Mouse (Mus musculus): ENCODE results near the gene Hcfc2.

The Hcfc2 gene

DNA sequence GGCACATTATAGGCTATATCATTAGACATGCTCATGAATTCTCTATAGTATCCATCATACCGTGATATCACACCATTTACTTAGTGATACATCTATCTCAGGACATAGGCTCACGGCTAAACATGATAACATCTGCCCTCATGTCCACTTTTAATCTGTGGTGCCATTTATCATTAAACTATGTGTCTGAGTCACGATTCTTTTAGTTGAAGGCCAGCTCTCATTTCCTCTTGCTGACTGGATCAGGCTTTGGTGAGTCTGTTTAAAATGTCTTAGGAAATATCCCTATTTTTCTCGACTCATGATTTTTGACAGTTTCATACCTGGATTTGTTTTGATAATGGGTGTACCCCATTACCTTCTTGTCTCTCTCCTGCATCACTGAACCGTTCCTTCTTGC lies at the start of gene Hcfc2:
TSS of gene Hcfc2 (plus strand) at position 205 of the 400 bp plus-strand sequence.
- no peak for DNase-seq (ENCODE audit: low spot score in 2 of 2)

DNA sequence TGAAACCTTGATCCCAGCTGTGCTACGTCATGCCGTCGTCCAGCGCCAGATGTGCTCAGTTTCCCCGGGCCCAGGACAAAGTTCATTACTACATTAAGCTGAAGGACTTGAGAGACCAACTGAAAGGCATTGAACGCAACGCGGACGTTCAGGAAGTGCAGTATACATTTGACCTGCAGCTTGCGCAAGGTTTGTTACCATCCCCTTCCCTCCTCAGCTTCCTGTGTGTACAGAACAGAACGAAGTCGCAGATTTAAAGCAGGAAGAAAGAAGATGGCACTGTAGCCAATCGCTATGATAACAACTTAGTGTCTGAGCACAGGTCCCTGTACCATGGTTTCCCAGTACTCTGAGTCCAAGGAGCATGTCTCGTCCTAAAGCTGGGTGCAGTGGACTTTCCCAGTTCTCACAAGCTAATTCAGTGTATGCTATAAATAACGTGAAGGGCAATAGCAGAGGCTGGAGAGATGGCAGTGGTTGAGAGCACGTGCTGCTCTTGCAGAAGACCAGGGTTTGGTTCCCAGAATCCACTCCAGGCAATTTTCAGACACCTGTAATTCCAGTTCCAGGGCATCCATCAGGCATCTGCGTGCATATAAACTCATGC lies 48.7 kb upstream of the Hcfc2 start:
- no peak for DNase-seq (ENCODE audit: low spot score in 2 of 2)

DNA sequence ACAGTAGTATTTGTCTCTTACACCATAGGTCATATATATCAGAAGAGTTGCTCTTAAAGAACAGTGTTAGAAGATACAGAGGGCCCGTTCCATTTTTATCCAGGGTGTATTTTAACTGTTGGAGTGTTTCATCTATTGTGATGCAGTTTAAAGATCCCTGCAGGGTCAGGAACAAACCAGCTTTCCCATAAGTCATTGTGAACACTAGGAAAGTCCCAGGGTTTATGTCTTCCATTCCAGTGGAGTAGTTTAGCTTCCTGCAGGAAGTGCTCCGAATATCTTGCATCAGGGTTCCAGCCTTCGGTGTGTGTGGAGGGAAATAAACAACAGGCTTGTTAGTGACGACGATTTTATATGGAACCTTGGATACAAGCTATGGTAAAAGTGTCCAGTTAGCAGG lies 44.7 kb upstream of the Hcfc2 start:
- DNase-seq (ENCODE audit: low spot score in 2 of 2), result no peak

DNA sequence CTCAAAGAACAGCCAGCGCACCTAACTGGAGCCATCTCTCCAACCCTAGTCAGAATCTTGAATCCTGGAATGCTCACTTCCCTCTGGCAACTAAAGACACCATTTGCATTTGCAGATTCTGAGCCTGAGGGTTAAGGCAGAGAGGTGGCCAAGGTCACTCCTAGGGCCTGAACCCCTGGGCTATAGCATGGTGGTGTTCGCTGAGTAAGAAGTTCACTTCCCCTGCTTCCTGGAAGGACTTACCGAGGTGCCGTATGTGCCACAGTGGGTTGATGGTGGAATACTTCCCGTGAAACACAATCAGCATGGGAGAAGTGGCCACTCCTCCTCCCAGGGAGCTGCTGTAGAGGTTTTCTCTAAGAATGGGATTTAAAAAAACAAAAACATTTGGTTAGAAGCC lies 43.3 kb upstream of the Hcfc2 start:
- no peak for DNase-seq (ENCODE audit: low spot score in 2 of 2)

DNA sequence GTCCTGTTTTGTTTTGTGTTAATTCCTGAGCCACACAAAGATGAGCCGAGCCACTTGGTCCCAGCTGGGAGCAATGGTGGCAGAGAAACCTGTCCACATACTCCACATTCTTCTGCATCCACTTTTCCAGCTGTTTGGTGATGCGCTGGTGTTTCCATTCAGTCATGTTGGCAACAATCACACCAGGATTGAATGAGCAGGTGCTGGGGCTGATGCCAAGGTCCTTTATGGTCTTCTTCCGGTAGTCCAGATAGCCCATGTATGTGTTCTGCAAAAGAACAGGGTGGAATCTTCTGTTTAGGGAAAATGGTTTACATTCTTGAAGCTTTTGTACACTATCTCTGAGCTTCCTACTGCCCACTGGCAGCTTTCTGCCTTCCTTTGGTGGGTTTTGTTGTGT lies 41.4 kb upstream of the Hcfc2 start:
- DNase-seq (ENCODE audit: low spot score in 2 of 2), result no peak

DNA sequence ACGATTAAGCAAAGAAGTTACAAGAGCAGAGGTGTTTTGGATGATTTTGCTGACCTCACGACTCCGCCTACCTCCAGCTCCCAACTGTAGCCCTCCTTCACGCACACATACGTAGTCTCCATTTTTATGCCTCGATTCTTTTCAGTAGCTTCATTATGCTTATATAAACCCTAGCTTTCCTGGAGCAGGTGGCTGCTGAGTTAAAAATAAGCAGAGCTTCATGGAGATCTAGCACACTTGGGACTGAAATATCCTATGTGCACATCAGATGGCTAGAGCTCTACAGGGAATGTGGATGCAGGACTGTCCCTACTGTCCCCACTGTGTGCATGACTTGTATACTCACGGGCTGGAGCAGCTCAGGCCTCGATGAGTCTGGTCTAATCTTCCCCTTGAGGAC lies 34.1 kb upstream of the Hcfc2 start:
- peak; percentile 66 to 76 for DNase-seq (ENCODE audit: low spot score in 2 of 2)

DNA sequence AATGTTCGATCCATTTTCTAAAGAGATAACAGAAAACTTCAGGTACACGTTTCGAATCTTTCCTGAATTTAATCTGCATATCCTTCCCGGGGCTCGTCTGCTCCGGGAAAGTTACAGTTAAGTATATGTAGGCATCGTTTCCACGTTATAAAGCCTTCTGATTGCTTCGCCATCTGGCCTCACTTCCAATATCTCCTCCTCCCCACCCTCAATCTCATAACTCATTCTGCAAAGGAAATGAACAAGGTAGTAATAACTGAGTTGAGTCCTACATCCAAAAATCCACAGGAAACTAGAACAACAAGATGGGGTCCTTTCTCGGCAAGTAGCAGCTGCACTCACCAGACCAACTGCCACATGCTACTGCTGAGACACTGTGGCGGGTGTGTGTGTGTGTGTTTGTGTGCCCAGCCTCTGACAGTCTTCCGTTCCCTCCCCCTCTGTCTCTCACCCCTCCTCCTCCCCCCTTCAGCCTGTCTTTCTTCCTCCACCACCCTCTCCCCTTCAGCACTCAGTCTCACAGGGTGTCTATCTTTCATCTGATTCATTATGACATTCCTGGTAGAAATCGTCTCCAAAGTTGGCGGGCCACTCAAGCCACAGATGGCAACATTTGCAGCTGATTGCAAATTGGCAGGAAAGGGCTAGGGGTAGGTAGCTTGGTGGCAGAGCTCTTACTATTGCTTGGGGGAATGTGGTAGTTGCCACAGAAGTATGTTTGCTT lies 33.5 kb upstream of the Hcfc2 start:
- DNase-seq (ENCODE audit: low spot score in 2 of 2), result peak; percentile 49 to 55

DNA sequence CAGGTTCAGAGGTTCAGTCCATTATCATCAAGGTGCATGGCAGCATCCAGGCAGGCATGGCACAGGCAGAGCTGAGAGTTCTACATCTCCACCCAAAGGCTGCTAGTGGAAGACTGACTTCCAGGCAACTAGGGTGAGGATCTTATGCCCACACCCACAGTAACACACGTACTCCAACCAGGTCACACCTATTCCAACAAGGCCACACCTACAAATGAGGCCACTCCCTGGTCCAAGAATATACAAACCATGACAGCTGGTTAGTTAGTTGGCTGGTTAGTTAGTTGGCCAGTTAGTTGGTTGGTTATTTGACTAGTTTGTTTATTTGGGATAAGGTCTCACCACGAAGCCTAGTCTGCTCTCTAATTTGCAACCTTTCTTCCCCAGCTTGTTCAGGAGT lies 32.7 kb upstream of the Hcfc2 start:
- DNase-seq (ENCODE audit: low spot score in 2 of 2), result no peak

DNA sequence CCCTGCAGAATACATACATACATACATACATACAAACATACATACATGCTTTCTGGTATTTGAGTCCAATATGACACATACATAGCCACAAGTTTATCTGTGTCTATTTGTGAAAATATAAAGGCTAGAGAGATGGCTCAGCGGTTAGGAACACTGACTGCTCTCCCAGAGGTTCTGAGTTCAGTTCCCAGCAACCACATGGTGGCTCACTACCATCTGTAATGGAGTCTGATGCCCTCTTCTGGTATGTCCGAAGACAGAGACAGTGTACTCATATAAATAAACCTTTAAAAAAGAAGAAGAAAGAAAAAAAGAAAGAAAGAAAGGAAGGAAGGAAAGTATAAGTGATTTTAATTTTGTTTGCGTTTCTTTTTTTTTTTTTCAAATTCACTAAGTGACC lies 30.0 kb upstream of the Hcfc2 start:
- no peak for DNase-seq (ENCODE audit: low spot score in 2 of 2)

DNA sequence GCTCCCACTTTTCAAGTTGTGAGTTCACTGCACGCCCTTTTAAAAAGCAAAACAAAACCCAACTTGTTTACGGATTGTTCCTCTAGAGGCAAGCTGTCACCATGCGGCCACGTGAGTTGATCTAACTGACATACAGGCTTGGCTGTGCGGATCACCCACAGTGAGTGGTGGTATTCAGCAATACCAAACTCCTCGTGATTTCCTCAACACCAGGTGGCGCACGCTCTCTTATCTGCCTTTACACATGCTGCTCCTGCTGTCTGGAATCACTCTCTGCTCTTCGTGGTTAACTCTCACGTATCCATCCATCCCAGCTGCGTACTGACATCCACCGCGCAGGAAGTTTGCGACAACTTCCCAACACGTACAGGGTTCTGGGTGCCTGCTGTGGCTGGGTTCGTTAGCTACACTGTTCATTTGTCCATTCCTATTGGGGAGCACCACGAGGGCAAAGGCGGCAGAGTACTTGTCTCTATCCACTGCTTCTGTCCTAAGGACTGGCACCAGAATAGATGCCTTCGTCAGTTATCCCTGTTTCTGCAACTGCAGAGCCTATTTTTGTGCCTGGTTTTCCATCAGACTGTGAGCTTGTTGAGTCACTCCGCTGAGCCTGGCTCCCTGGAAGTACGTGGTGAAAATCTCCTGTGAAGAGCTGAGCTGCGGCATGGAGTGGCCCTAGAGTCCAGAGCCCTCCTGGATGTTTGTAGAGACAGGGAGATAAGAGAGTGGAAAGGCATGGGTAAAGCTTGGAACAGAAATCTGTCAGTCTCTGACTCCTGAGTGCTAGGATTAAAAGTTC lies 29.3 kb upstream of the Hcfc2 start:
- DNase-seq (ENCODE audit: low spot score in 2 of 2), result peak; percentile 93 to 97

DNA sequence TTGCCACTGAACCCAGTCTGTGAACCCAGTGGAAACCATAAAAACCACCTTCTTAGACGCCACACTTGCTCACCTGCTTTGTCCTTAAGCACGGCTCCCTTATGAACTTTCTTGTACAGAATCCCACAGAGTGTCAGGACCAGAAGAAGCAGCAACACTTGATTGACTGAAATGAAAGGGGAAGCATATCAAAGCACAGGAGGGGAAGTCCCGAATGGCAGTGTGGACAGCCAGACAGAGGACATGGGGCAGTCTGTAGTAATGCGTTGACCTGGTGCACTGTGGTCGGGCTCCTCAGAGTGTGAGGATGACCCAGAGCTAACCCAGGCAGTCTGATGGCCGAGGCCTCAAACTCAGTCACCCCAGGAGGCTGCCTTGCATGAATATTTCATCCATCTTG lies 25.8 kb upstream of the Hcfc2 start:
- no peak for DNase-seq (ENCODE audit: low spot score in 2 of 2)

DNA sequence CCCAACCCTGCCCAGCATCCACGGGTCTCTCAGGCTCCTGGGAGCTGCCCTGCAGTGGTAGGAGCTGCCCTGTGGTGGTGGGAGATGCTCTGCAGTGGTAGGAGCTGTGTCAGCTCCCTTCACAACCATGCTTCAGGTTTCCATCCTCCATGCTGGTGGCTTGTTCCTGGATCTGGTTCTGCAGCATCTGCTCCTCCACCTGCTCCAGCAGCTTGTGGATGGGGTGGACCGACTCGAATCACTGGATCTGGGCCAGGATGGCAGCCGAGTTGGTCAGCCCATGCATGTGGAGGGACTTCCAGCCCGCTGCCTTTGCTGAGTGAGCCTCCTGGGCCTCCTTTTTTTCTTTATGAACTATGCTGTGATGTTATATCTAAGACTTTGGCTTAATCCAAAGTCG lies 19.0 kb upstream of the Hcfc2 start:
- DNase-seq (ENCODE audit: low spot score in 2 of 2), result no peak

DNA sequence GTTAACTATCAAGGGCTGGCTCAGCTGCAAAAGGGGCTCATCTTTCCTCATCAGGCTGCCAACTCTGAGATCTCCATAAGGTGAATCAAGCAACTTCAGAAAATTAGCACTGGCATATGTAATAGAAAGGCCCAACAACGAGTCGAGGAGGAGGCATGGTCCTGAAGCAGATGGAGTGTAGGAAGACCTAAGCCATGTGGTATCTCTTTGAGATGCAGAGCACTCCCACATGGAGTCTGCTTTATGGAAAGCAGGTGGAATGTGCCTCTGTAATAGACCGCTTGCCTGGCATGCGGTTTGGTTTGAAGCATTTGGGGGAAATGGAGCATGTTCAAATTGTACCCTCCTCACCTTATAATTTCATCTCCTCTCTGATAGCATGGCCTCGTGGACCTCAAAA lies 15.2 kb upstream of the Hcfc2 start:
- peak; percentile 74 to 77 for DNase-seq (ENCODE audit: low spot score in 2 of 2)

DNA sequence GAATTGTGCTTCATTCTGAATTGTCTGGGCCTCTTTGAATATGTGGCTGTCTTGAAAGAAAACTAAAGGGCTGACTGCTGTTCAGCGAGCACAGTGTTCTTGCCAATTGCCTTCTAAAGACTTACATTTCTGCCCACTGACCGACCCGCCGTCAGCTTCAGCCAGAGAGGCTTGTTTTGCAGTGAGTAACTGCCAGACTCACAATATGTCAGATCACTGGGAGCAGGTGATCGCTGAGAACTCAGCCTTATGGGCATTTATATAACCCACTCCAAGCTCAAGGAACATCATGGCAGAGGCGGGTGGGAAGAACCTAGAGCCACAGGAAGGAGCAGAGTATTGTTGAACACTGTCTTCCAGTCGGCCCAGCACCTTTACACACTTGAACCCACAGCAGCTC lies 14.3 kb upstream of the Hcfc2 start:
- peak; percentile 44 to 48 for DNase-seq (ENCODE audit: low spot score in 2 of 2)

DNA sequence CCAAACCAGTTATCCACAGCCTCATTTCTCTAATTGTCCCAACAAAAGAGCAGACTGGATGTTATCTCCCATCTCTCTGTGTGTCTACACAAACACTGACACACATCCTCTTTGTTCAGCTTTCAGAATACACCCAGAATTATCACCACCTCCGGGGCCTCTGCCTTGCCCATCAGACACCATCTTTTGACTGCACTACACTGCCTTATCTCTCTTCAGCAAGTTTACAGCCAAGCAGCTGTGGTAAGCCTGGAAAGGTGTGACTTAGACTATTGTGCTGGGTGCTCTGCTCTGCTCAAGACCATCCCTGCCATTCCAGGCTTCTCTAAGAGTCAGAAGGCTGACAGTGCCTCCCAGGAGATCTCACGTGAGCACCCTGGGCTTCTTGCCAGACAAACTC lies 10.5 kb upstream of the Hcfc2 start:
- no peak for DNase-seq (ENCODE audit: low spot score in 2 of 2)

DNA sequence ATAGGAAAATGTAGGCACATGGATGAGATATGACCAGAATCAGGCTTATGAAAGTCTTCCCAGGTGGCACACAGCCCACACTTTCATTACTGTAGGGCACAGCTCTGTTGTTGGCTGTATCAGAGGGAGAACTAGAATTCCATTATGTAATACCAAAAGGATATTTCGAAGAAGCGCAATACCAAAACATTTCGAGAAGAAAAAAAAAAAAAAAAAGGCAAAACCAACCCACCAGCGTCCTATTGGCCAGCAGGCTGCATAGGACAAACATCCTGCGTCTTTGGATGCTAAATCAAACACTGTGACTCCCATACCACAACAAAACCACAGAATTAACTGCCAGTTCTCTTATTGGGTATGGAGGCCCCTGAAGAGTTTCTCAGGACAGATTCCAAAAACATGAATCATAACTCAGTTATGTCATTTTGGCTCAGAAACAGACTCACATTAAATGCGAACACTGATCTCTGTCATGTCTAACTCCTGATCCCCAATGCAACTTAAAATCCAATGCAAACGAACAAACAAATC lies 6.2 kb upstream of the Hcfc2 start:
- DNase-seq (ENCODE audit: low spot score in 2 of 2), result peak; percentile 40 to 47

DNA sequence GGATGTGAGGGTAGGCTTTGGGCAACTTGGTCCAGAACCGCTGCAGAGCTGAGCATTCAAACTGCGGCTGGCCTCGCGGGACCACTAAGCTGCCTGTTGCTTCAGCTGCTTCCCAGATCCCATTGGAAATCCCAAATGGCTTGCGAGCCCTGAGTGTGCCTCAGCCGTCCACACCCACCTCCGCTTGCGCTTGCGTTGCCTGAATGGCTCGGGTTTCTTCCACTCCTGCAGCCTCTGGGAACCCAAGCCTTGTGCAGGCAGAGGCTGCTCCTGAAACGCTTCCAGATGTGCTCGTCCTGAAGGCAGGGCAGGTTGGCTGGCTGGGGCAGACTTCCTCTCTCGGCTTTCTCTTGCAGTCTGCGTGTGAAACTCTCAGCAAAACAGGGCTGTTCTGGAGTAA lies 5.5 kb upstream of the Hcfc2 start, which contains the start of gene Glt8d2:
TSS of gene Glt8d2 (minus strand) at position 157 of the 400 bp plus-strand sequence.
- DNase-seq (ENCODE audit: low spot score in 2 of 2), result peak; percentile 67 to 68

DNA sequence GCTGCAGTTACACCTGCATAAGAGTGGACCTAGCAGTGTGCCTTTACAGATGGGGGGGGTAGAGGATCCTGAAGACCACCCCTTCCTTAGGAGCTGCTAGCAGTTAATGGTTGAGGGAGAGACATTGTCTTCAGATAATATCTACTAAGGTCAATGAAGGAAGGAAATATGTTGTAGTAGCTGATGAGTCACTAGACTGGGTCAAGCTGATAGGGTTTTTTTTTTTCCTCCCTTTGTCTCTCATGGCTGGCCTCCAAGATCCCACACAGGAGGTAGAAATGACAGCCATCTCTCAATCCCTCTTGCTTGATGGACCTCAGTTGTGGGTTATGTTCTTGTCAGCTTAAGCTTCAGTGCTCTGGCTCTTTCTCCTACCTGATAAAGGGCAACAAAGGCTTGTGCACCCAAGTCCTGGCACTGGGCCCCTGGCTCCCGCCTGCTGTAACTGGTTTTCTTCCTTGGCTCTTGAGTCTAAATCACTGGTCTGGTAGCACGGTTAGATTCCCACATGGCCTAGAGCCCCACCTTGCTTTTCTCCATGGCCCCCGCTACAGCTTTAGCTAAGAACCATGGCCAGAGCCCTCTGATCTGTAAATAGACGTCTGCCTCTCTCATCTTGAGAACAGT lies 606 bp downstream of the Hcfc2 start:
- DNase-seq (ENCODE audit: low spot score in 2 of 2), result no peak

DNA sequence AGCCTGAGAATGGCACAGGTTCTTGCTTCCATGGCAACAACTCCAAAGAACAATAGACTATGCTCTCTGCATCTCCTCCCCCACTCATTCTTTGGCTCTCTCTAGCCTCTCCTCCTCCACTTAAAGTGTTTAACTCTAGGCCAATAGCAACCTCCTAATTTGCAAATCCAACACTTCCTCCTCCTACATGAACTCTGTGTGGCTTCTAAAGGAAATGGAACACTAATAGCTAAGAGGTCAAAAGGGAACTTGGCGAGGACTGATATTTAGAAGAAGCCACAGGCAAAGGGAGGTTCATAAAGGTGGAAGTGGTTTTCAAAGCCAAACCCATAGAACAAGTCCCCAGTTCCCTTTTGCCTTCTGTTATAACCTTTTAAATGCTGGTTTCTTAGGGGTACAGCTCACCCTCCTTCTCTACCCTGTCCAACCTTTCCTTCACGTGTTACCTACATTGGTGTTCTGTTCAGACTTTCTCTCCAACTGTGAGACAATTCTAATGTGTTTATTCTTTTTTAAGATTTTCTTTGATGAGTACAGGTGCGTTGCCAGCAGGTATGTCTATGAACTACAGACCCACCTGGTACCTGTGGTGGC lies 1.4 kb downstream of the Hcfc2 start:
- no peak for DNase-seq (ENCODE audit: low spot score in 2 of 2)

DNA sequence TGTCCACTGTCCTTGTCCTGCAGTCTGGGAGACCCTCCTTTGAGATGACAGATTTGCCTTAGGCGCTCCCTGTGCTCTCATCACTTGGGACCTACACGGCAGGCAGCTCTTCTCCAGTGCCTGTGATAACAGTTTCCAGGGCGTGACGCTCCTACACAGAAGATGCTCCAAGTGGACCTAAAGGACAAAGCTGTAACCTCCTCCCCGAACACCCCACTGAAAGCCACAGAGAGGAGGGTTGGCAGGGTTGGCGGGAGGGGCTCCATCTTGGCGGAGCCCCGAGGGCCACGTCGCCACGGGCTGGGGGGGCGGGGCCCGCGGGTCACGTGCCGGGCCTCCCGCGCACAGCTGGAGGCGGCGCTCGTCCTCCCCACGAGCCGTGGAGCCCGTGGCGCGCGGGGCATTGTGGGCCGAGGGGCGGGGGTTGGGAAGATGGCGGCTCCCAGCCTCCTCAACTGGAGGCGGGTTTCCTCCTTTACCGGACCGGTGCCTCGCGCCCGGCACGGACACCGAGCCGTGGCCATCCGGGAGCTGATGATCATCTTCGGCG lies 2.8 kb downstream of the Hcfc2 start:
- DNase-seq (ENCODE audit: low spot score in 2 of 2), result peak; percentile 89 to 90

DNA sequence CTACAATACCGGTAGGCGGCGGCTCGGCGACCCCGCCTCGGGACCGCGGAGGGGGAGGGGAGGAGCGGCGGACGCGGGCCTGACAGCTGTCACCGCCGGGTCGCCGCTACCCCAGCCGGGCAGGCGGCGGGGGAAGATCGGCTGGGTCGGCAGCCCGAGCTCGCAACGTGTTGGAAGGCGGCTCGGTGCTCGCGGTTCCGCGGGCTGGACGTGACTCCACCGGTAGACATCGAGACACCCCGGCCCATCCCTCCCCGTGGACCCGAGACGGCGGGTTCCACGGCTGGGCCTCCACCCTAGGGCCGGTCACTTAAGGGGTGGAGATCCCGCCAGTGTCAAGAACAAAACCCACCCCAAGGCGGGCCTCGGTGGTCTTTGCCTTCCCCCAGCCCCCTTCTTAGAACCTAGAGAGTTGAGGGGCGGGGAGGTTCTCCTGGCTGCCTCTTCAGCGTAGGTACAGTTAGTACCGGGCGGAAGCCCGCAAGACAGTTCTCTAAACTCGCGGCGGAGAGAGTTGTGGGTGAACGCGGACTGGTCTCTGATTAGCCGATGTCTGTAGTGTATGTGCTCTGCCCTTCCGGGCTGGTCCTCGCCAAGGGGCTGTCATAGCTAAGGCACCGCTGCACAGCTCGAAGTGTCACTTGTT lies 3.5 kb downstream of the Hcfc2 start:
- DNase-seq (ENCODE audit: low spot score in 2 of 2), result no peak

All from right cerebral cortex, adult 2 months (tissue).